Mouse (Mus musculus) adrenal gland, postnatal 14 days (tissue): ENCODE measurements around the gene Rbbp5. TPM values are rescaled to one million over a fixed set of nuclear protein-coding genes. Genes with fewer than 3 reads are reported as not detected.
"Not testable (repeated sequence)": the region's sequence is repeated elsewhere in the genome, so short reads cannot be mapped to it uniquely, and the experiment has no call there.

Experiments
- DNase-seq: peaks from one replicate; pipeline ENCODE4 v3.0.0; 2021; ENCODE audit warnings: mixed read lengths
- long read RNA-seq, 2 experiments: library from polyadenylated mRNA; stranded (forward); transcript quantifications; one replicate each; pipeline ENCODE4 v2.0.0; 2021
- total RNA-seq: library from RNA; stranded (reverse); gene quantifications from 2 replicates; pipeline ENCODE4 v1.2.3, GENCODE M21; 2021

Gene Rbbp5
- total RNA-seq: 31.6 and 33.2 TPM in 2 replicates
- long read RNA-seq, experiment 1, partial matches to known transcripts: 6 of 16 reads
- long read RNA-seq, experiment 1, other reads (novel, unspliced or antisense): 7 of 16 reads
- long read RNA-seq, experiment 2, partial matches to known transcripts: 0 of 5 reads
- long read RNA-seq, experiment 2, other reads (novel, unspliced or antisense): 3 of 5 reads

GRCm38 (mm10) chr1:132476928-132477691 lies at the start of gene Rbbp5:
Gene Rbbp5, plus strand, starts transcription at chr1:132477365.
- peak; percentile 93 for DNase-seq

- DNase-seq: no peak
These were observed 46.3 kb upstream of the Rbbp5 start for GRCm38 (mm10) chr1:132430818-132431217.

DNA sequence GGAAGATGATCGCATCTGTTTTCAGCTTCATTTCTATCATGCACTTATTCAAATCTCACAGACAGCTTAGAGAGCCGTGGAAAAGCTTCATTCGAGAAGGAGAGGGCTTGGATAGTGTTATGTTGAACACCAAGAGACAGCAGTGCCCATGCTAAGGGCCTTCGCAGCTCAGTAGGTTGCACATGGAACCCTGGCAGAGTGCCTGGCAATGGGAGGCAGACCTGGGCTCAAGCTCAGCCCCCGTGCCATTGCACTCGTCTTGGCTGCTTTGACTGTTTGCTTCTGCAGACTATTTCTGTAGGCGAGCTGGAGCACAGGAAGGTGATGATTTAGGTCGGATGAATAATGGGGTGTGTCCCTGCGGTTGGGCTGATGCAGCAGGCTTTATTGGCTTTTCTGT lies 45.4 kb upstream of the Rbbp5 start:
- peak; percentile 21 for DNase-seq

GRCm38 (mm10) chr1:132433349-132433748 lies 43.8 kb upstream of the Rbbp5 start:
- DNase-seq: no peak

DNA sequence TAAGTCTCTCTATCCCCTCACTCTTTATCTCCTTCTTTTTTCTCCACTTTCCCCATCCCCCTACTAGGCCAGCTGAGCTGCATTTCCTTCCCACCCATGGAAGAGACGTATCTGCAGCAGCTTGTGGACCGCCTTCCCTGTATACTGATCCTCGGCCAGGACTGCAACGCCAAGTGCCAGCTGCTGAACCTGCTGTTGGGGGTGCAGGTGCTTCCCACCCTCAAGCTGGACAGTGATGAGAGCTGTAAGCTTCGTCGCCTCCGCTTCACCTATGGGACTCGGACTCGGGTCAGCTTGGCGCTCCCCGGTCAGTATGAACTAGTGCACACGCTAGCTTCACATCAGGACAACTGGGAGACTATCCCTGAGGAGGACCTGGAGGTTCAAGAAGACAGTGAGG lies 43.1 kb upstream of the Rbbp5 start:
- DNase-seq: no peak

DNA sequence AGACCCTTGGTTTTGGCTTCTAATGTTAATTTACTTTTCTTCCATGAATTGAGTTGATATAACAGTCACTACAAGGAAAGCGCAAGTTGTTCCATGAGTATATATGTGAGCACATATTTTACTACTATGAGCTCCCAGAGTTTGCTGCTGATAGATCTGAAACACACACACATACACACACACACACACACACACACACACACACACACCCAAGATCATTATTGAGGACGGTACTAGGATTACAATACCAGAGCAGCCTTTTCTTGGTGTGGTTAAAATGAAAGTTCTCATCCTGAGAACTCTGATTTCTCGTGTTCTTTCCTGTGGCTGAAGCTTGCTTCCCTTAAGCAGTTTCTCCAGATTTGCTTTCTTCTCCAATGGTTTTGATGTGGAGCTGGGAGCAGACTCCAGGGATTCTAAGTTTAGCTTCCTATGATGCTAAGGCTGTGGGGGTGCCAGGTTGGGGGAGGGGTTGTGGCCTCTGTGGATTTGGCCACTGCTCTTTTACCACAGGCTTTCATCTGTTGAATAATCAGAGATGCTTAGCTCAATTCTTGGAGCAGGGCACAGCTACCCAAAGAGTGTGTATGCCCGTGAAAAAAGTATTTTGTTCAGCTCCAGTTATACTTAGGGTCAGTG lies 40.7 kb upstream of the Rbbp5 start:
- DNase-seq: no peak

- no peak for DNase-seq
These were observed 40.2 kb upstream of the Rbbp5 start for GRCm38 (mm10) chr1:132436960-132437359.

GRCm38 (mm10) chr1:132437389-132437788 lies 39.8 kb upstream of the Rbbp5 start:
- no peak for DNase-seq

DNA sequence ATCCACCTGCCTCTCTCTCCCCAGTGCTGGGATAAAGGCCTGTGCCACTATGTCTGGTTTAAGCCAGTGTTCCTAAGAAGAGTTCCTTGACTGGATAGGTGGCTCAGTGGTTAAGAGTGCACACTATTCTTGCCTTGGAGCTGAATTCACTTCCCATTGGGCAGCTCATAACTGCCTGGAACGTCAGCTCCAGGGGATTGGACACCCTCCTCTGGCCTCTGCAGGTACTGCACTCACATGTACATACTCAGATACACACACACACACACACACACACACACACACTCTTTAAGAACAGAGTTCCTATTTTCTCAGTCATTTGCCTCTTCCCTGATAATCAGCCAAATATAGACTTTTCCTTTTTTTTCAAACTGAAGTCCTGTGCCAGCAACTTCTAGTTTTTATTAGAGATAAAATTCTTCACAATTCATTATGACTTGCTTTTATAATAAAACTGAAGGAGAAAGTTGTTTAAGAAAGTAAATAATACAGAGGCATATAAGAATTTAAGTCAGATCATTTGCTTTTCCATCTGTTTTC lies 36.2 kb upstream of the Rbbp5 start:
- DNase-seq: peak; percentile 20

DNA sequence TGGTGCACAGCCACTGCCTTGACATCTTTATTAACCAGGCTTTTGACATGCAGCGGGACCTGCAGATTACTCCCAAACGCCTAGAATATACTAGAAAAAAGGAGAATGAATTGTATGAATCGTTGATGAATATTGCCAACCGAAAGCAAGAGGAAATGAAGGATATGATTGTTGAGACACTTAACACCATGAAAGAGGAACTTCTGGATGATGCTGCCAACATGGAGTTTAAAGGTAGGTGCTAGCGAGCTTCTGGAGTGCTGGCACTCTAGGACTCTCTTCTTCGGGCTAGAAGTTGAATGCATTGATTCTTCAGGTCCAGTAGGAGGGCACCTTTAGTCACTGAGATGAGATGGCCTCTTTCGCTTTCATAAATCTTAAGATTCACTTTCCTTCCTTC lies 27.4 kb upstream of the Rbbp5 start:
- DNase-seq: no peak

GRCm38 (mm10) chr1:132464651-132465050 lies 12.5 kb upstream of the Rbbp5 start:
- no peak for DNase-seq

DNA sequence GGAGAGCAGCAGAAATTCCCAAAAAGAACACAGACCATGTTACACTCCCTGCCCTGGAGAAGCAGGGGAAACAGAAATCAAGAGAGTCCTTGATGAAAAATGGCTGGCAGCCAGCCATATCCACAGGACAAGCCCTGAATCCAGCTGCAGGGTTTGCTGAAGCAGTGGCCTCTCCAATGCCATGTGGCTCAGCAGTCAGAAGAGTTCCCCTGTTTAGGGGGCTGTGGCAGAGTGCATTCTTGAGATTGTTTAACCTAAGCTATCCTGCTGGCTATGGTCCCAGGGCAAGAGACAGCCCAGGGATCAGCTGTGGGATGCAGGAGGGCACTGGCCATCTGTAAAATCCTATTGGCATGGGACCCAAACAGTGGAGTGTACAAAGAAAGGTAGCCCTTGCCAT lies 8.2 kb upstream of the Rbbp5 start:
- DNase-seq: peak; percentile 62

DNA sequence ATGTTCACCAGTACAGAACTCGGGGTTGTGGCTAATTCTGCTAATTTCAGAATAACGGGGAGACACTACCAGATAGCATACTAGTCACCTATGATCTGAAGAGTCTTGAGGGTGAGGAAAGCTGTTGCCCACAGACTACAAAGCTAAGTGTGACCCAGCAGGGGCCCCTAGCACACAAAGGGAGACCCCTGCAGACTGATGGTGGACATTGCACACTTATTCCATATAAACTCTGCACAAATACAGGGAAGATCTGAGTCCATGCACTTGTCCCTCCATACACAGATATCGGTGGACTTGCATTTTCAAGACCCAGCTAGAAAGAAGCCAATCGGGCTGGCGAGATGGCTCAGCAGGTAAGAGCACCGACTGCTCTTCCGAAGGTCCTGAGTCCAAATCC lies 7.6 kb upstream of the Rbbp5 start:
- no peak for DNase-seq

- not testable (repeated sequence) for DNase-seq
These were observed 7.1 kb upstream of the Rbbp5 start for GRCm38 (mm10) chr1:132470031-132470430.

- DNase-seq: no peak
These were observed 6.1 kb upstream of the Rbbp5 start for GRCm38 (mm10) chr1:132471032-132471431.

- no peak for DNase-seq
These were observed 5.7 kb upstream of the Rbbp5 start for GRCm38 (mm10) chr1:132471499-132471898.

DNA sequence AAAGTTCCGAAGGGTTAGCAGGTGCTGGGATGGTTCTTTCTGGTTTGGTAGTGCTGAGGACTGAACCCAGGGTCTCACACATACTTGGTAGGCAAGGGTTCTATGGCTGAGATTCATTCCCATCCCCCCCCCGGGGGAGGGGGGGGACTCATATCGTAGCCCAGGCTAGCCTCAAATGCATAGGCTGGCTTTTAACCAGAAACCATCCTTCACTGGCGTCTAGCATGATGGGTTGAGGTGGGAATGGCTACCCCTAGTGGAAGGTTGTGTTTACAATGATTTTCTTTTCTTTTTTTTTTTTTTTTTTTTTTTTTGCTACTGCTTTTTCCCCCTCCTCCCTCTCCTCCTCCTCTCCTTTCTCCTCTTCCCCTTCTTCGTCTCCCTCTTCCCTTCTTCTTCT lies 4.6 kb upstream of the Rbbp5 start:
- no peak for DNase-seq

GRCm38 (mm10) chr1:132474496-132474895 lies 2.7 kb upstream of the Rbbp5 start:
- no peak for DNase-seq

DNA sequence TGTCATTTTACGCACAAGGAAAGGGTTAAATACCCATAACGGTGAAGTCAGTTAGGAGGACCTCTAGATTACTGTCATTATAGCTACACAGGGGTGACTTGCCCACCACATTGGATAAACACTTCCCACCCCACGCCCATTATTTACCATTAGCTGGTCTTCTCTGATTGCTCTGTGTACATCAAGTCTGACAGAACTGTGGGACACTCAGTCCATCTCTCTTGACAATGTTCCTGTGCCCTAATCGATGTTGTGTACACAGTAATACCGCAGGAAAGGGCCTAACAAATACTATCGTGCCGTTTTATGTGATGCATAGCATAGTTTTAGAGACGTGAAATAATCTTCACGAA lies 614 bp upstream of the Rbbp5 start:
- no peak for DNase-seq

GRCm38 (mm10) chr1:132479438-132479837 lies 2.3 kb downstream of the Rbbp5 start:
- DNase-seq: no peak

DNA sequence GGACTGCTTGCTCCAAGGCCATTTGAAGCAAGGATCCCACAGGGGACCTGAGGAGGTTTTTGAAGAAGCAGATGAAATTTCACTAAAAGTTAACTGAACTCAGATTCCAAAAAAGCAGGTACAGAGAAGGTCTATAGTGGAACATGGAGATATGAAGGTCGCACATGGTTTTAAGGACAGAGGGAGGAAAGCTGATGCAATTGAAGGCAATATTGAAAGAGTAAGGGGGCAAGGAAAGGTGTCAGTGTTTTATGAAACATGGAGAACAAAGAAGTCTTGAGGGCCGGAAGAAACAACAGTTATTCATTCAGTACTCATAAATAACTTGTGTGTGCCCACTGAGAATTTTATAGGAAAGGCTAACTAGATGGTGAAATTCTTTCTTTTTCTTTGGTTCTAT lies 4.5 kb downstream of the Rbbp5 start:
- no peak for DNase-seq

DNA sequence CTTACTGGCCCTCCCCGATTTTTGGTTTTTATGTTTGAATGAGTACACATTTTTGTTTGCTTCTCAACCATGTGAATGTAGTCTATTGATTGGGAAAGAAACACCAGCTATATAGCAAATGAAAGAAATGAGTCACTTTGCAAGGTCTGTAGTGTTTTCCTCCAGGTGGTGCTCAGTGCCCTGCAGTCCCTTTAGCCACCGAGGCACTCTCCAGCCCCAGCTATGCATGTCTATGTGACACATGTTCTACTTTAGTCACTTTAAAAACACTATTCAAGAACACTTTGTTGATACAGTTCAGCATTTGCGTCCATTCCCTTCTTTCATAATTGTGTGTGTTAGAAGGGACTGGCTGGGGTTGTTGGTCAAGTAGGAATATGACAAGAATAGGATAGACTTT lies 6.1 kb downstream of the Rbbp5 start:
- no peak for DNase-seq

- no peak for DNase-seq
These were observed 6.6 kb downstream of the Rbbp5 start for GRCm38 (mm10) chr1:132483759-132484158.

- DNase-seq: no peak
These were observed 23.4 kb downstream of the Rbbp5 start for GRCm38 (mm10) chr1:132500535-132500934.
